7 mouse cellular contexts compared by ENCODE assay signal in genomic region chr4:129190538-129190937, GRCm38 (mm10). TPM values are rescaled to one million over a fixed set of nuclear protein-coding genes. Genes with fewer than 3 reads are reported as not detected.
A peak's percentile ranks its signal among the peaks of the same experiment; 100 is the strongest.
DNase-seq lines count a peak whose midpoint lies in the region; ATAC-seq and TF ChIP-seq lines count a peak whose summit lies in the region.

No protein-coding gene starts in this region.

- no peak for TF ChIP-seq POLR2A in thymus, adult 2 months (IDR thresholded peaks at IDR 0.05; ENCODE audit: control insufficient read depth, extremely low read depth, insufficient read depth, low read length, poor library complexity)

- intact Hi-C loops in heart, postnatal 14 days (cut with DNase I): no loop called here

- H3K9me3 ChIP-seq in liver, embryonic 11.5 days (ENCODE audit: control insufficient read depth, low read length): no peaks in the 10 kb centered on the region
- no peaks in the 10 kb centered on the region for H3K9me3 ChIP-seq in stomach, embryonic 15.5 days

- H3K36me3 ChIP-seq in thymus, adult 2 months (ENCODE audit: control insufficient read depth, insufficient read depth, low read length): no peaks in the 10 kb centered on the region
- H3K36me3 ChIP-seq in liver, embryonic 11.5 days (ENCODE audit: control insufficient read depth, insufficient read depth, low read length): no peaks in the 10 kb centered on the region; the same call in 1 of the 2 replicates
- H3K36me3 ChIP-seq in stomach, embryonic 15.5 days: no peaks in the 10 kb centered on the region

- H3K27ac ChIP-seq in thymus, adult 2 months (ENCODE audit: control insufficient read depth, insufficient read depth, low read length): no peak overlapping the region
- peak overlapping the region; percentile 74 for H3K27ac ChIP-seq in liver, embryonic 11.5 days (ENCODE audit: low read depth, low read length)
- peak overlapping the region; percentile 89 for H3K27ac ChIP-seq in stomach, embryonic 15.5 days

- WGBS in thymus, adult 2 months: 0% methylated on average over 12 of the region's 12 CpGs
- 4% methylated on average over 12 of the region's 12 CpGs for WGBS in liver, embryonic 11.5 days
- WGBS in stomach, embryonic 15.5 days: 2% methylated on average over 12 of the region's 12 CpGs

- no peak for TF ChIP-seq CTCF in thymus, adult 2 months (IDR thresholded peaks at IDR 0.05; ENCODE audit: borderline replicate concordance, control insufficient read depth, extremely low read depth, insufficient read depth, low read length, poor library complexity)

- H3K4me3 ChIP-seq in thymus, adult 2 months (ENCODE audit: control insufficient read depth, insufficient read depth, low read length): peak overlapping the region; percentile 80
- H3K4me3 ChIP-seq in liver, embryonic 11.5 days (ENCODE audit: low read depth, low read length): peak overlapping the region; percentile 96
- peak overlapping the region; percentile 92 for H3K4me3 ChIP-seq in stomach, embryonic 15.5 days (replicated peaks)

- no peak for ATAC-seq in liver, embryonic 11.5 days (replicated peaks; ENCODE audit: low FRiP score)
- no peak for ATAC-seq in stomach, embryonic 15.5 days (ENCODE audit: insufficient read depth, low FRiP score, low read depth)
- ATAC-seq in activated CD4-positive, CD25-positive, alpha-beta regulatory T cell, adult 4 months: no peak

- peak overlapping the region; percentile 82 for H3K4me2 ChIP-seq in liver, embryonic 11.5 days
- peak overlapping the region; percentile 65 for H3K4me2 ChIP-seq in stomach, embryonic 15.5 days

- no peak for DNase-seq in thymus, adult 2 months
- no peak for DNase-seq in thymus, postnatal 0 days (ENCODE audit: low spot score)
- DNase-seq in cerebellum, postnatal 14 days: peak; percentile 35 to 53
- DNase-seq in heart, postnatal 14 days: peak; percentile 7 to 8
- DNase-seq in liver, embryonic 11.5 days (ENCODE audit: low spot score): no peak

- H3K9ac ChIP-seq in liver, embryonic 11.5 days (ENCODE audit: low read depth, low read length): peak overlapping the region; percentile 94
- H3K9ac ChIP-seq in stomach, embryonic 15.5 days: peak overlapping the region; percentile 67; the same call in 1 of the 2 replicates

- no peaks in the 10 kb centered on the region for H3K27me3 ChIP-seq in thymus, adult 2 months (ENCODE audit: control insufficient read depth, insufficient read depth, low read length)
- no peaks in the 10 kb centered on the region for H3K27me3 ChIP-seq in liver, embryonic 11.5 days (replicated peaks; ENCODE audit: control insufficient read depth, insufficient read depth, low read length)
- H3K27me3 ChIP-seq in stomach, embryonic 15.5 days (replicated peaks): no peaks in the 10 kb centered on the region

- peaks cover 7% of the 10 kb centered on the region for H3K4me1 ChIP-seq in thymus, adult 2 months (replicated peaks; ENCODE audit: control insufficient read depth, insufficient read depth, low read length)
- peaks cover 23% of the 10 kb centered on the region for H3K4me1 ChIP-seq in liver, embryonic 11.5 days (replicated peaks; ENCODE audit: control insufficient read depth, insufficient read depth, low read length)
- H3K4me1 ChIP-seq in stomach, embryonic 15.5 days: peaks cover 12% of the 10 kb centered on the region

RNA-seq across cellular contexts. Expression of gene Yars, which starts 1.0 kb away (rescaled TPM):
- 17.6 and 19.6 TPM in 2 replicates for polyA plus RNA-seq in thymus, adult 2 months (2012; rRNA removed)
- polyA plus RNA-seq in thymus, postnatal 0 days (2015; fragmentation: Nextera tagmentation; extraction: Ambion mirVana): 49.7 and 50.6 TPM in 2 replicates
- 10 to 100 TPM; 26.5 to 30.5 TPM for total RNA-seq in heart, postnatal 14 days (2021)
- 129 TPM in 2 replicates for polyA plus RNA-seq in liver, embryonic 11.5 days (2014; fragmentation: Nextera tagmentation; extraction: Ambion mirVana)
- polyA plus RNA-seq in stomach, embryonic 15.5 days (2015; fragmentation: Nextera tagmentation; extraction: Ambion mirVana): 72.3 and 80.0 TPM in 2 replicates
- polyA plus RNA-seq in activated CD4-positive, CD25-positive, alpha-beta regulatory T cell, adult 4 months (2017; shearing (Covaris generic)): 10 to 100 TPM; 26.3 to 28.5 TPM

RNA-seq across cellular contexts. Expression of gene S100pbp, which starts 1.0 kb away (rescaled TPM):
- polyA plus RNA-seq in thymus, adult 2 months (2012; rRNA removed): 45.3 and 58.7 TPM in 2 replicates
- 17.0 TPM in 2 replicates for polyA plus RNA-seq in thymus, postnatal 0 days (2015; fragmentation: Nextera tagmentation; extraction: Ambion mirVana)
- 10 to 100 TPM; 16.7 to 17.7 TPM for total RNA-seq in heart, postnatal 14 days (2021)
- 17.2 and 18.9 TPM in 2 replicates for polyA plus RNA-seq in liver, embryonic 11.5 days (2014; fragmentation: Nextera tagmentation; extraction: Ambion mirVana)
- 13.1 and 14.1 TPM in 2 replicates for polyA plus RNA-seq in stomach, embryonic 15.5 days (2015; fragmentation: Nextera tagmentation; extraction: Ambion mirVana)
- polyA plus RNA-seq in activated CD4-positive, CD25-positive, alpha-beta regulatory T cell, adult 4 months (2017; shearing (Covaris generic)): 10 to 100 TPM; 24.4 to 26.3 TPM

RNA-seq across cellular contexts. Expression of gene Fndc5, which starts 53.7 kb away (rescaled TPM):
- 1.5 and 7.0 TPM in 2 replicates for polyA plus RNA-seq in thymus, adult 2 months (2012; rRNA removed)
- 0.47 and 0.60 TPM in 2 replicates for polyA plus RNA-seq in thymus, postnatal 0 days (2015; fragmentation: Nextera tagmentation; extraction: Ambion mirVana)
- 100 to 1,000 TPM; 221 to 229 TPM for total RNA-seq in heart, postnatal 14 days (2021)
- polyA plus RNA-seq in liver, embryonic 11.5 days (2014; fragmentation: Nextera tagmentation; extraction: Ambion mirVana): 1.8 and 2.0 TPM in 2 replicates
- polyA plus RNA-seq in stomach, embryonic 15.5 days (2015; fragmentation: Nextera tagmentation; extraction: Ambion mirVana): 2.7 and 2.8 TPM in 2 replicates
- under 1 TPM; 0.28 to 0.56 TPM for polyA plus RNA-seq in activated CD4-positive, CD25-positive, alpha-beta regulatory T cell, adult 4 months (2017; shearing (Covaris generic))

Comparison
In these comparisons a context has a peak if more than half of its experiments do, and no peak if none do; other contexts are left out.
1. DNase-seq: peak in cerebellum, postnatal 14 days (2 of 2) and heart, postnatal 14 days (2 of 2); none in thymus, adult 2 months (single experiment), thymus, postnatal 0 days (single experiment) and liver, embryonic 11.5 days (single experiment).
2. Peak in every context shown above with its lines, with median percentiles within 50 percentile points of each other: H3K4me3 ChIP-seq.